Mouse (Mus musculus): Measurements from ENCODE around the gene Btg4. TPM values are rescaled to one million over a fixed set of nuclear protein-coding genes. Genes with fewer than 3 reads are reported as not detected.
A peak's percentile ranks its signal among the peaks of the same experiment; 100 is the strongest.

The Btg4 gene
- total and polyA plus RNA-seq, 3 experiments: not detected

DNA sequence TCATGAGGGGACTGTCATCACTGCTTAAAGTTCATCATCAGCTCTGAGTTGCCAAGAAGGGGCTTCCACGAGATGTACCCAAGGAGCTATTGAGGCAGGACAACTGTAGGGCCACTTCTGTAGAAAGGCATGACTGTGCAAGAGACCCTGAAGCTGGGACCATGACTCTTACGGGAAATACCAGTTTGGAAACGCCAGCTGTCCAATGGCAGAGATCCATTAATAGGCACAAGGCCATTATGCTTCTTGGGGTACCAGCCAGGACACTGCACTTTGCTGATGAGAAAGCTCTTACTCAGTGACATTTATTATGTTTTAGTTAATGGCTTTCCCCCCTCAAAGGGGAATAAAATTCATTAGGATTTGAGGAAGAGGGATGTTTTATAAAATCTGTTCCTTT, 80.0 kb downstream of the Btg4 start:
- no peak for DNase-seq (ENCODE audit: extremely low read depth)
- in situ Hi-C loops (cut with MboI; ENCODE audit: low pct_ligation_motif_present, low pct_unique_long_range_greater_than_20kb, low sequenced_read_pairs): loop anchor here (25.0 kb wide), 1 partner anchor 303 kb away; the partner anchor contains the start of gene Ppp2r1b

DNA sequence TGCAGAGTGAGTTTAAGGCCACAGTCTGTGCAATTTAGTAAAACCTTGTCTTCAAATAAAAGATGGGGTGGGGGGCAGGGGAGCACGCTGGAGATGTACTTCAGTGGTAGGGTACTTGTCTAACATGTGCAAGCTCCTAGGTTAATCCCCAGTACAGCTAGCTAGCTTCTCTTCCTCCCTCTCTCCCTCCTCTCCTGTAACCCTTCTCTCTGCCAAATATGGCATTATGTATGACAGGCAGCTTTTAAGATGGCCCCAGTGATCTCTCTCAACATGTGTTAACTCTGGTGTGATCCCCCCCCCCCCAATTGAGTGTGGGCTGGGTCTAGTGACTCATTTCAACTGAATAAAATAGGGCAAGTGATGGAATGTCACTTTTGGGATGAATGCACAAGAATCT, 82.7 kb downstream of the Btg4 start:
- no peaks in the 10 kb centered on the region for H3K36me3 ChIP-seq (replicated peaks in 1 of 2; ENCODE audit: control insufficient read depth in 1 of 2, insufficient read depth in 1 of 2, low read length in 1 of 2)
- in situ Hi-C loops (cut with MboI; ENCODE audit: low pct_ligation_motif_present, low pct_unique_long_range_greater_than_20kb, low sequenced_read_pairs) (loop anchor here (25.0 kb wide), 1 partner anchor 306 kb away; the partner anchor contains the start of gene Ppp2r1b), dilution Hi-C loops (cut with MboI; ENCODE audit: extremely low pct_ligation_motif_present, extremely low pct_unique_long_range_greater_than_20kb, low sequenced_read_pairs) (no loop called here)
- H3K27ac ChIP-seq (ENCODE audit: insufficient read depth, low read depth): no peak overlapping the region
- H3K9me3 ChIP-seq (replicated peaks; ENCODE audit: low read length): peaks cover 6% of the 10 kb centered on the region
- no peak for DNase-seq (ENCODE audit: extremely low read depth)
- no peak overlapping the region for H3K4me3 ChIP-seq (replicated peaks in 1 of 3; ENCODE audit: low read depth in 2 of 3, low read length in 2 of 3, poor library complexity in 1 of 3)
- H3K27me3 ChIP-seq (replicated peaks): no peaks in the 10 kb centered on the region
- no peak for TF ChIP-seq NRF1 (IDR thresholded peaks at IDR 0.05; ENCODE audit: low read depth, low read length)
- TF ChIP-seq MAX (IDR thresholded peaks at IDR 0.05; ENCODE audit: low read length): no peak
- TF ChIP-seq ZKSCAN1 (IDR thresholded peaks at IDR 0.05; ENCODE audit: borderline replicate concordance, low read depth, low read length): no peak
- TF ChIP-seq CHD2 (IDR thresholded peaks at IDR 0.05; ENCODE audit: low read length): no peak
- no peak for TF ChIP-seq MYC (IDR thresholded peaks at IDR 0.05; ENCODE audit: low read depth, low read length)
- TF ChIP-seq NELFE (IDR thresholded peaks at IDR 0.05; ENCODE audit: low read depth, low read length): no peak
- H3K4me1 ChIP-seq (ENCODE audit: control insufficient read depth in 1 of 2, insufficient read depth in 2 of 2): no peaks in the 10 kb centered on the region
- no peak overlapping the region for H3K4me2 ChIP-seq (ENCODE audit: insufficient read depth, low read depth, poor library complexity, severe bottlenecking)
- H3K79me2 ChIP-seq (replicated peaks; ENCODE audit: control insufficient read depth, extremely low read depth, insufficient read depth, poor library complexity, severe bottlenecking): no peaks in the 10 kb centered on the region
- H3K9ac ChIP-seq (ENCODE audit: insufficient read depth, low read depth): no peak overlapping the region

More for the DNA sequence above, 80.0 kb downstream of the Btg4 start:
- Histone ChIP-seq H3K79me2 (replicated peaks; ENCODE audit: control insufficient read depth, extremely low read depth, insufficient read depth, poor library complexity, severe bottlenecking) (no peaks in the 10 kb centered on the region), H3K4me2 (ENCODE audit: insufficient read depth, low read depth, poor library complexity, severe bottlenecking) (no peak overlapping the region), H3K27ac (ENCODE audit: insufficient read depth, low read depth) (no peak overlapping the region), H3K27me3 (replicated peaks) (no peaks in the 10 kb centered on the region), H3K9me3 (replicated peaks; ENCODE audit: low read length) (peaks cover 2% of the 10 kb centered on the region), H3K4me1 (ENCODE audit: control insufficient read depth in 1 of 2, insufficient read depth in 2 of 2) (no peaks in the 10 kb centered on the region), H3K36me3 (replicated peaks in 1 of 2; ENCODE audit: control insufficient read depth in 1 of 2, insufficient read depth in 1 of 2, low read length in 1 of 2) (no peaks in the 10 kb centered on the region), H3K4me3 (replicated peaks in 1 of 3; ENCODE audit: low read depth in 2 of 3, low read length in 2 of 3, poor library complexity in 1 of 3) (no peak overlapping the region), H3K9ac (ENCODE audit: insufficient read depth, low read depth) (no peak overlapping the region)
- TF ChIP-seq TCF12 (IDR thresholded peaks at IDR 0.05; ENCODE audit: low read depth, low read length) (no peak), IRF4 (IDR thresholded peaks at IDR 0.05; ENCODE audit: low read depth, low read length) (no peak), CHD1 (IDR thresholded peaks at IDR 0.05; ENCODE audit: low read depth, low read length) (no peak), MXI1 (IDR thresholded peaks at IDR 0.05; ENCODE audit: low read depth, low read length) (no peak), USF2 (conservative IDR thresholded peaks at IDR 0.05; ENCODE audit: low read depth, low read length) (no peak), SMC3 (IDR thresholded peaks at IDR 0.05; ENCODE audit: low read depth, low read length) (no peak)
- dilution Hi-C loops (cut with MboI; ENCODE audit: extremely low pct_ligation_motif_present, extremely low pct_unique_long_range_greater_than_20kb, low sequenced_read_pairs): no loop called here

DNA sequence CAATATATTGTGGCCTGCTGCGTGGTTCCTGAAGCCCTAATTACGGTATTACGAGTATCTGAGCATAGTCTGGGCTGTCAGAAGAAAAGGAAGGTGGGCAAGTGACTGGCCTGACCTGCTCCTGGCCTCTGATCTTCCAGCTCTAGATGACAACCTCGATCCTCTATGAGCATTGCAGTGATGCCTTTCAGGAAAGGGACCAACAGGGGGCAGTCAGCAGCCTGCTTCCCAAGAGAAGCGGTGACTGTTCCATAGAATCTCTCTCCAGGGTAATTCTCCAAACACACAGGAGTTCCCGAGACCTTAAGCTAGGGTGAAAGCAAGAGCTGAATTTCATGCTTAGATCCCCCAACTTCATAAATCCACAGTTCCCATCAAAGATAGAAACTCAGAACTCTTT, 83.5 kb downstream of the Btg4 start:
- TF ChIP-seq SMC3 (IDR thresholded peaks at IDR 0.05; ENCODE audit: low read depth, low read length): peak; percentile 5; the same call in 1 of the 2 replicates
- TF ChIP-seq CTCF (conservative IDR thresholded peaks at IDR 0.05 in 1 of 2, IDR thresholded peaks at IDR 0.05 in 1 of 2; ENCODE audit: low read depth in 2 of 2, low read length in 2 of 2): peak in 1 of 2 experiments; percentile 36; a peak in 2 of 4 replicates
- TF ChIP-seq JUND (conservative IDR thresholded peaks at IDR 0.05; ENCODE audit: low read depth, low read length): no peak
- in situ Hi-C loops (cut with MboI; ENCODE audit: low pct_ligation_motif_present, low pct_unique_long_range_greater_than_20kb, low sequenced_read_pairs) (loop anchor here (25.0 kb wide), 1 partner anchor 307 kb away; the partner anchor contains the start of gene Ppp2r1b), dilution Hi-C loops (cut with MboI; ENCODE audit: extremely low pct_ligation_motif_present, extremely low pct_unique_long_range_greater_than_20kb, low sequenced_read_pairs) (no loop called here)
- no peak overlapping the region for H3K4me2 ChIP-seq (ENCODE audit: insufficient read depth, low read depth, poor library complexity, severe bottlenecking)
- no peak for DNase-seq (ENCODE audit: extremely low read depth)
- no peaks in the 10 kb centered on the region for H3K27me3 ChIP-seq (replicated peaks)
- H3K36me3 ChIP-seq (replicated peaks in 1 of 2; ENCODE audit: control insufficient read depth in 1 of 2, insufficient read depth in 1 of 2, low read length in 1 of 2): no peaks in the 10 kb centered on the region
- no peak overlapping the region for H3K27ac ChIP-seq (ENCODE audit: insufficient read depth, low read depth)
- no peak overlapping the region for H3K4me3 ChIP-seq (replicated peaks in 1 of 3; ENCODE audit: low read depth in 2 of 3, low read length in 2 of 3, poor library complexity in 1 of 3)
- H3K79me2 ChIP-seq (replicated peaks; ENCODE audit: control insufficient read depth, extremely low read depth, insufficient read depth, poor library complexity, severe bottlenecking): no peaks in the 10 kb centered on the region
- H3K9me3 ChIP-seq (replicated peaks; ENCODE audit: low read length): peaks cover 6% of the 10 kb centered on the region
- H3K9ac ChIP-seq (ENCODE audit: insufficient read depth, low read depth): no peak overlapping the region
- no peaks in the 10 kb centered on the region for H3K4me1 ChIP-seq (ENCODE audit: control insufficient read depth in 1 of 2, insufficient read depth in 2 of 2)

All from CH12.LX (cell line).